Mouse (Mus musculus) layer of hippocampus, postnatal 25 days (tissue): ENCODE data around the gene Wfikkn1. TPM values are rescaled to one million over a fixed set of nuclear protein-coding genes. Genes with fewer than 3 reads are reported as not detected.

Source experiments
- DNase-seq, 2 experiments: peaks; one replicate each; pipeline ENCODE4 v3.0.0; 2022; ENCODE audit warnings: mixed read lengths in 2 of 2, low spot score in 1 of 2; ENCODE audit errors: extremely low spot score in 1 of 2
- total RNA-seq, 2 experiments: library from RNA; stranded (reverse); gene quantifications; 2 replicates each; pipeline ENCODE4 v1.2.3; 2021

The Wfikkn1 gene
- total RNA-seq, 2 experiments from 2014 or later, result 2.0 TPM

DNA sequence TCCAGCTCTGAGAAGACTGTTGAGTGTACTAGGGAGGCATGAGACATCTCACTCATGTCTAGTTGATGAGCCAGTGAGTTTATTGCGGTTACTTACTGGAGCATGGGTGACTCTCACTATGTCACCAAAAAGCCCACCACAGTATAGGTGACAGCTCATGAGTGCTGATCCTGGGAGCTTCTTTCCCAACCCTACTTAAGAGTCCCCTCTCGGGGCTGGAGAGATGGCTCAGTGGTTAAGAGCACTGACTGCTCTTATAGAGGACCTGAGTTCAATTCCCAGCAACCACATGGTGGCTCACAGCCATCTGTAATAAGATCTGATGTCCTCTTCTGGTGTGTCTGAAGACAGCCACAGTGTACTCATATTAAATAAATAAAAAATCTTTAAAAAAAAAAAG, 10.7 kb downstream of the Wfikkn1 start:
- DNase-seq, result no peak

DNA sequence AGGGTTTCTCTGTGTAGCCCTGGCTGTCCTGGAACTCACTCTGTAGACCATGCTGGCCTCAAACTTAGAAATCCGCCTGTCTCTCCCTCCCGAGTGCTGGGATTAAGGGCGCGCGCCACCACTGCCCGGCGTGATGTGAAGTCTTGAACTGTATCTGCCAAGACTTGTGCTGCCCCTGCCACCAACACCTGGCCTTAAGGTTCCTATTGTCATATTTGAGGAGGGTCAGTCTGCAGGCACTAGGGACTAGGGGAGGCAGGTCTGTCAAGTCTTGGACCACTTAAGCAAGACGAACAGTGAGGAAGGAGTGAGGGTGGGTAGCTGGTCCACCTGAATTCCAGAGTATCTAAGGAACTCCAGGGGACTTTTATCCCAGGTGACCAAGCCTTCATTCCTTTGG, 11.2 kb downstream of the Wfikkn1 start:
- DNase-seq, result no peak

DNA sequence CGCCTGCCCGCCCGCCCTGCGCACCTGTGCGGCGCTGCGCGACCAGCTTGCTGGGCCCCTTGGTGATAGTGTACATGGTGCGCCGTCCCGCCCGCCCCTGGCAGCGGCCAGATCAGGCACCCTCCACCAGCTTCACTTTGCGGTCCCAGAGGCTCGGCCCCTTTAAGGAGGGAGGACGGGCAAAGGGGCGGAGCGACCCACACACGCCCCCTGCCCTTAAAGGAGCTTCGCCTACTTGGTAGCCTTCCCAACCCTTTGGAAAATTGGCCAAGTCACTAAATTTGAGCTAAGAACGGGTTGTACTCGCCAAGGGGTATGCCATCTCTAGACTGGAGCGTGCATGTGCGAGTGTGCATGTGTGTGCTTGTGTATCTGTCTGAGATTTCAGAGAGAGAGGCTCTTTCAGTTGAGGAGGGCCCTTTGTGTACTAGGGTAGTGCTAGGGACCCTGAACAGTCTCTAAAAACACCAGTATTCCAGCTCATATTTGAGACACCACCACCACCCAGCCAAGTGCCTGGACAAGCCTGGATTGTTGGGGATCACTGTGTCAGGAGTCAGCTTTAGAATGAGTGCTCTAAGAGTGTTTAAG, 12.0 kb downstream of the Wfikkn1 start, which contains the start of gene Mcrip2:
Mcrip2 (minus strand) TSS at position 164 of the 591 bp plus-strand sequence.
- peak; percentile 62 to 64 for DNase-seq

DNA sequence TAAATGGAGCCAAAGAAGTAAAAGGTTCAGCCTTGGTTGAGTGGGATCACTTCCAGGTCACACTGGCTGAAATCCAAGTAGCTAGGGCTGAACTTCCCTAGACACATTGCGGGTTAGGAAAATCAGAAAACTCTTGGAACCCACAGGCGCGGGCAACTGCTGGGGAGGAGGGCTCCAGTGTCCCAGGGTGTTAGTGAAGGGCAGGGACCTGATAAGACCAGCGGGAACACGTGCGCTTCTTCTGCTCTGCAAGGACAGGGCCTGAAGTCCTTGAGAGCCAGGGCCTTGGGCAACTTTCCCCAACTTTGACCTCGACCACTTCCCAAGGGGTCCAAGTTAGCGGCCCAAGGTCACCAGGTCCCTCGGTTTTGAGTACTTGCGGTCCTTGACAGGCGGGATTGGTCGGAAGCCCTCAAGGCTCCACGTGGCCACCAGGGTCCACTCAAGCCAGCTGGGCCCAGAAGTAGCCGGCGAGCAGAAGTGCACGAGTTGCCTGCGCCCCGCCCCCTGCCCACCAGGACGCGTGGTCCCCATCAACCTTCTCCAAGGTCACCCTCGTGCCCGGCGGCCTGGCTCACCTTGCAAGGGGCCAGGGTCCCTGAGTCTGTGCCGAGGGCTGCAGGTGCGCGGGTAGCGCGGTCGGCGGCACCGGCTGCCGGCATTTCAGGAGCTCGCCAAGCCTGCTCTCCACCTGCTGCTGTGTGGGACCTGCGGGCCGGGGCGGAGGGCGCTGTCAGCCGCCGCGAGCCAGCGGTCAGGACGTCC, 12.6 kb downstream of the Wfikkn1 start:
- DNase-seq, result no peak

DNA sequence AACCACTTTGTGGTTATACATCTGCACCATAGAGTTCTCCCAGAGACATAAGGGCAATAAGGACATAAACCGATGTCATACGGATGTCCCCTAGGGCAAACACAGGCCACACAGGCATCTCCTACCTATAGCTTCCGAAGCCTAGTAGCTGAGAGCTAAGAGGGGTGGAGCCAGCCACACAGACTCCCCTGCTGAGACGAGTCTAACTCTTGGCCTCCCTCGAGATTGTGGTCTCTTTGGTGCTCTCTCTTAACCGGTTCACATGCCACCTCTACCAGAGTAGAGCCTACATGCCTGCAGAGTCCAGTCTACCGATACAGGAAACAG, 13.2 kb downstream of the Wfikkn1 start:
- DNase-seq, result no peak

DNA sequence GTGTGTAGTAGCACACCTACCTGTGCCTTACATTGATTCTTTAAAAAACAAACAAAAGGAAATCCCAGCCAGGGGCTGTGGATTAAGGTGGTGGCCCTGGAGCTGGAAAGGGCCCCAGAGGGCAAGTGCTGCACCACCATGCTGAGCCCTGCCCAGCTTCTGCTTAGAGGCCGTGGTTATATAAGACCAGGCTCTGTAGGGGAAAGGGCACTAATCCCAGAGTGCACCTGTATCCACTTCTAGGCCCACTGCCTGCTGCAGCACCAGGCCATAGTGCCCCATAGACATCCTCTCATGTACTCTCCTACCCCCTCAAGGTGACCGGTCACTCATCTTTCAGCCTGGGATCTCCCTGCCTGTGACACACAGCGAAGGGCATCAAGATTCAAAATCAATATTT, 14.5 kb downstream of the Wfikkn1 start:
- DNase-seq, result no peak

DNA sequence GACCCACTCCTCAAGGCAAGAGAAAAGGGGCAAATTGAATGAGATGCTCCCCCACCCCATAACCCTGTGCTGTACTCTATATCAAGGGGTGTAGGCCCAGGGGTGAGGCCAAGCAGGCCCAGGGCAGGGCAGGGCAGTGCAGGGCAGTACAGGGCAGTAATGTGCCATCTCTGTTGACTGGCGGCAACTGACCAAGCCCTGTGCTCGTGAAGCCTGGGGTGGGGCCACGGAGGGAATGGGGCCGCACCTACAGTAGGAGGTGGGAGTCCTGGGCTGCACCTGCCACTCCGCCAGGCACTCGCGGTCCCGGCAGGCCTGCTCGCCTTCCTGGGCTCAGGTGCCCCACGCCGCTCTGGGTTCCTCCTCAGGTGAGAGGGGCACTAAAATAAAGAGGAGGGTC, 15.4 kb downstream of the Wfikkn1 start:
- DNase-seq, result no peak

DNA sequence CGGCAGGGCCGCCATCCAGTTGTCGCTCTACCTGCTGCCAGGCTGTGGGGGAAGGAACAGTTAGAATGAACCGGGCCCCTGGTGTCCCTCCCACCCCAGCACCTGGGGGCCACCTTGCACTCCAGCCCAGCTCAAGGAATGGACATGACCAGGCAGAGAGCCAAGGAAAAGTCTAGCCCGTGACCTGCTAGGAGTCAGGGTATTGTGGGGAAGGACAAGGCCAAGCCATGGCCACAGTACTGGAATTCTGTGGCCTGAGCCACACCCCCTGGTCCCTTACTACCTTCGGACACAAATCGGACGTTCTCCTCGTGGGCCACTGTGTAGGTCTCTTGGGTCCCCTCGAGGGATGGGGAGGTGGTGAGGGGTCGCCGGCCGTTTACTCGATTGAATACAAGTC, 16.3 kb downstream of the Wfikkn1 start:
- no peak for DNase-seq

DNA sequence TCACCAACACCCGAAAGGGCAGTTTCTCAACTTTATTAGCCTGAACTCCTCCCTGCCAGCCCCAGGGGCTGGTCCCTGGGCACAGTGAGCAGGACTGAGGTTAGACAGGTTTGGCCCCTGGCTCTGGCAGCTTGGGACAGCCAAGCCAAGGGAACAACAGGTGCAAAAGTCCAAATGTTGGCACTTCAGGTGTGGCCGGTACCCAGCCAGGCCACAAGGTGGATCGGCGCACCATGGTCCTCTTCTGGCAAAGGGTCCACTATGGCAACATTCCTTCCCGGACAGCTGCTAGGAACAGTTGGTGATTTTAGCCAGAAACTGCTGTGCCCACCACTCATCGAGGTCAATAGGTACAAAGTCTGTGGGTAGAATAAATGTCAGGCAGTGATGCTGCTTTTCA, 17.0 kb downstream of the Wfikkn1 start:
- no peak for DNase-seq

DNA sequence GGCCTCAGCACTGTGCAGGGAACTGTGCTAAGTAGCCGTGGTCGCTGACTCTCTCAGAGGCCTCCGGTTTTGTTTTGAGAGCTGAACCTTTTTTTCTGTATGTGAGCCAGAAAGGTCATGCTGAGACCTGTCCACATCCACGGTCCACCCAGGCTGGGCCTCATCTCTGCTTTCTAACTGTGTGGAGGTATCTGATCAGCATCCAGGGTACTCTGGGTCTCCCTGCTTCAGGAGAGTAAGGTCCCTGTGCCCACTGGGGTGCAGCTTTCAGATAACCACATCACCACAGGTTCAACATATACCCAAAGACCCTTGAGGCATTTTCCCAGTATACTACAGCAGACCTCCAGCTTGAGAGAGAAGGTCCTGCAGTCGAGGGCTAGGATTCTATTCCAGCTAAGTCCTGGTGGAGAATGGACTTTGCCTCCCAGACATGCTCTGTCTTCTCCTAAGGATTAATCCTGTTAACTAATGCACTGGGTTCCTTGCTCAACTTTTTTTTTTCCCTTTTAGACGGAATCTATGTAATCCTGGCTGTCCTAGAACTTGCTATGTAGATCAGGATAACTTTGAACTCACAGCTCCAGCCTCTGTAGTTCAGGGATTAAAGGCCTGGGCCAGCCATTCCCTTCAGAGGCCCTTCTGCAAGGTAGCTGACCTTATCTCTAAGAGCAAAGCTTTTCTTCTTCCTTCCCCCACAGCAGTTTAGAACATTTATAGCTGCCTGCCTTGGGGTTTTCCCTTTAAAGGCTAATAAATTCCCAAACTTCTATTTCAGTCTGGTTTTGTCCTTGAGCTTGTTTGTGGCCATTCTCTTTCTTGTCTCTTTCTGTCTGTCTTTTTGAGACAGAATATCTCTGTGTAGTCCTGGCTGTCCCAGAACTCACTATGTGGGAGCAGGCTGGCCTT, 18.7 kb downstream of the Wfikkn1 start:
- DNase-seq, result no peak

DNA sequence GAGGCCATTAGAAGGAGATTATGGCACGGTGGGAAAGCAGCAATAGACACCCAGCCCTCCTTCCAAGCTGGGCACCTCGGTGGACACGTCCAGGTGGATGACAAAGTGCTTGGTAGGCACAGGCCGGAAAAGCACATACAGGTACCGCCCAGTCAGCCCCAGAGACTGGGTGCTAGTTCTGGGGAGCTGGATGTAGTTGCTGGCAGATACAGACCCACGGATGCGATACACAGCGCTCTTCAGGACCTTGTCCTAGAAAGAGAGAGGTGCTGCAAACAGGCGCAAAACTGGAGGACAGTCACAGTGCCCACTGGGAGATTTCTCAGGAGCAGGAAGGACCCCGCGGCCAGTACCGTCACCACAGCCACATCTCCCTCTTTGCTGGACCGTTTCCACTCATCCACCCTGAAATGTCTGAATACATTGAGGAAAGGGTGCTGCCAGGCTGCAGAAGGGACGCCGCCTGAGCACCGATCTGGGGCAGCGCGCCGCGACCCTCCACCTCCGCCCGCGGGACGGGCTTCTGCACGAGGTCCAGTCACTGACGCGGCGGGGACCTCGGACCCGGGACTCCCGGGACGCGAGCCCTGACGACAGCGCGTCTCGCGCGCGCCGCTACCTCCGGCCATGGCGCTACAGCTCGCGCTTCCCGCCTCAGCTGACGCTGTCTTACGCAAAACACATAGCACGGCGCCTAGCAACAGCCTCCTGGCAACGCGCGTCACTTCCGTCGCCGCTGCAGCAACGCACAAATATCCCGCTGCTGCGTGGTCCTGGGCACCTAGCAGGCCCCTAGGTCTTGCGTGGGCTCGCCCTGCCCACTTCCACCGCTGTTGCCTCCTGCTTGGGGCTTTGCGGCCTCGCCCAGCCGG, 19.6 kb downstream of the Wfikkn1 start, which contains the start of gene Wdr90:
Wdr90 (minus strand) TSS at position 670 of the 872 bp plus-strand sequence.
- peak; percentile 84 to 85 for DNase-seq

DNA sequence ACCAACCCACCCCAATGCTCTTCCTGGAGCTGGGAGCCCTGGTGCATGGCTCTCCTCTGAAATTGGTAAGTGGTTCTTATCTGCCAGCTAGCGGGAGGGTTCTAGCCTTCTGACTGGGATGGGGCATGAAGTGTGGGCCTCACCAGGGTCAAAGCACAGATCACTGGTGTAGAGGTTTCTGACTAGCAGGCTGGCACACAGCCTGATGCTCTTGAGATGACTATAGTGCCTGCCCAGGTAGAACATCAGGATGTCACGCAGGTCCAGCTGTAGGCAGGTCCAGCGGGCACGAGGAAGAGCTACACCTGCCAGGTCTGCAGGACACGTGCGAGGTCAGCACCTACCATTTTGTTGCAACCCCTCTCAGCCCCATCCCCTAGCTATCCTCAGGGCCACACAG, 20.4 kb downstream of the Wfikkn1 start:
- no peak for DNase-seq

DNA sequence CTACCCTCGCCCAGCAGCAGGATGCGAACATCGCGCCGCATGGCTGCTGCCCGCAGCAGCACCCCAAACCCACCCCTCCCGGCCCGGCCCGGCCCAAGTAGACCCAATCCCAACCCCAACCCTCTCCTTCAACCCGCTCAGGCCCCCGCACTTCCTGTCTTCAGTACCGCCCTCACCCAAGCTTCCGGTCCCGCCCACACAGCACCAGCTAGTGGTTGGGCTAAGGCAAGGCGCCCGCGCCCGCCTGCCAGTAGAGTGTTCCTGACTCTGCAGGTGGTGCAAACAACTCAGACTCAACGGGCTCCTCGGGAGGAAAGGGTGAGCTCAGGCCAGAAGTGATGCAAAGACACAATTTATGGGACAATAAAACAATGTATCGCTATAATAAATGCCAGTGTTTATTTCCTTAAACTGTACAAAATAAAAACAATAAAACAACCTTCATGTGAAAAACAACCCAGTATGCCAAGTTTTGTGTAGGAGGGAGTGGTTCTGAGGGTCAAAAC, 36.2 kb downstream of the Wfikkn1 start, which contains the start of gene Rhot2:
Rhot2 (minus strand) TSS at position 456 of the 506 bp plus-strand sequence.
- DNase-seq, result peak; percentile 86 to 89

DNA sequence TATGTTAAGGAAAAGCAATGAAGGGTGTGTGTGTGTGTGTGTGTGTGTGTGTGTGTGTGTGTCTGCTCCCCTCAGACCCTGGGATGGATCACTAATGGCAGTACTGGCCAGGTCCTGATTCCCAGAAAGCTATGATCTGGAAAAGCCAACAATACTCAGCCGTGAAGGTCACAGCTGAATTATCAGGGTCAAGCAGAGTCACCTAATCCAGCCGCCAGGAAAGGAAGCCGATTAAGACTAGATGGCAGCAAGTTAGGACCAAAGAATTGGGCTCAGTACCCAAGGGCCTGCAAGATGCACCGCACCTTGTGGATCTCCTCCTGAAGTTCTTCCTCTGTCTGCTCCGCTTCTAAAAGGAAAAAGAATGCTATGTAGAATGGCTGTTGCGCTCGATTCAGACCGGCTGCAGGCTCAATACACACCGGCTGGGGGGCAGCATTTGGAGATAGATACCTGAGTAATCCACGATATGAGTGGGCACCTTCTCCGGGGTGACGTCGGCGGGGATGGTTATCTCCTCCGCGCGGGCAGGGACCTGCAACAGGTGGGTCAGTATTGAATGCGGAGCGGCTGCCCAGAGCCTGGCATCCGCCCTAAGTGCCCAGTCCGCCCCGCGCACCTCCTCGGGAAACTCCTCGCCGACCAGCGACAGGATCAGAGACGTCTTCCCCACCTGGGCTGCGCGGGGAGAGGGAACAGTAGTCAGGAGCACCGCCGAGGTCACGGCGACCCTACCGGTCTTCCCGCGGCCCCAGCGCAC, 36.8 kb downstream of the Wfikkn1 start:
- peak in 1 of 2 experiments; percentile 33 for DNase-seq

DNA sequence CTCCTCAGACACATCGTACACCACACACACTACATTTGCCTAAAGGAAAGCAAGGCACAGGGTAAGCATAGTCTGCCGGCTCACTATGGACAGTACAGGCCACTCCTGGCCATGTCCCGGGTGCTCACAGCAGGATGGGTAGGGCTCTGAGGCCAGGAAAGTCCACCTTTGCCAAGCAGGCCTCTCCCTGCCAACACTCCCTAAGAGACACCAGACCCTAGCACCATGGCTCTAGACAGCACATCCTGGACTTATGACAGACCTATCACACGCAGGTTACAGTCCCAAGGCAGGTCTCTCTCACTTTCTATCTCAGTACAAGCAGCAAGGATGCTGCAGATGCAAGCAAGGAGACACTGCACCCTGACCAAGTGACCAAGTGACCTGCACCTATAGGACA, 37.5 kb downstream of the Wfikkn1 start:
- DNase-seq, result no peak

DNA sequence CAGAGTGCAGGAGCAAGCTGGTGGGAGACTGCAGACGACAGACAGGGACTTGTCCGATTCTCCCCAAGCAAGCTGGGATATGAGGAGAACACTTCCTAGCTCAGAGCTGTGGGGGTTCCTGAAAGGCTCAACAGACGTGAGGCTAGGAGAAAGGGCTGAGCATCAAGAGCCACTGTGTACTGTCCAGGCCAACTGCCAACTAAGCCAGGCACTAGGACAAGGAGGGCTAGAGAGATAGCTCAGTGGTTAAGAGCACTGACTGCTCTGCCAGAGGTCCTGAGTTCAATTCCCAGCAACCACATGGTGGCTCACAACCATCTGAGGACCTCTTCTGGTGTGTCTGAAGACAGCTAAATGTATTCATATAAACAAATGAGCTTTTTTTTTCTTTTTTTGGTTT, 38.1 kb downstream of the Wfikkn1 start:
- DNase-seq, result no peak

DNA sequence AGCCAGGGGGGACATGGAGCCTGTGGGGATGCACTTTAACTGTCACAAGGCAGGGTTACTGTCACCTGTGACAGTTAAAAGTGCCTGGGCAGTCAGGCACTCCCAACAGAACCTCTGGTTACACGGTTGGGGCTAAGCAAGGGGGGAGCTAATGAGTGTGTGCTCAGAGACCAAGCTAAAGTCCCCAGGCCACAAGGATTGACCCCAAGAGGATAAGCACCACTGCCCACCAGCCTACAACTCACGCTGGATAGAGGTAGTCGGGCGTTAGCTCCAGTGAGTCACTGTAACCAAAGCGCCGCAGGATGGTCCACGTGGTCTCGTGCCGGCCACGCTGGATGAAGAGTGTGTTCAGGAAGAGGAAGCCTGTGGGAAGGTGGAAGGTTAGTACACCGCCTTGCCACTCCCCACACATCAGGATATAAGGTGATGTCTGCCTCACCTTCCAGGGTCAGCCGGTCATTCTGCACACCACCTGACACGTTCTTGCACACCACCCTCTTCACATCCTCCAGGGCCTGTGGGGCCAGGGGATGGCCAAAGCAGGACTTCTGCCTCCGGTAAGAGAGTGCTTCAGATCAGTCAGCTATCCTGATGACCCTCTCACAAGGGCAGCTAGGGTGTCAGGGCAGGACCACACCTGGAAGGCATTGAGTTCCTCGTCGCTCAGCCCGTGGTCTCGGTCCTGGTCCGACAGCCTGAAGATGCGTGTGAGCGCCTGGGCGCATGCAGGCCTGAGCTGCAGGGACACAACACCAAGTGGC, 39.4 kb downstream of the Wfikkn1 start, which contains the start of gene Gm20683:
Gm20683 (minus strand) TSS at position 647 of the 764 bp plus-strand sequence.
- DNase-seq, result no peak

DNA sequence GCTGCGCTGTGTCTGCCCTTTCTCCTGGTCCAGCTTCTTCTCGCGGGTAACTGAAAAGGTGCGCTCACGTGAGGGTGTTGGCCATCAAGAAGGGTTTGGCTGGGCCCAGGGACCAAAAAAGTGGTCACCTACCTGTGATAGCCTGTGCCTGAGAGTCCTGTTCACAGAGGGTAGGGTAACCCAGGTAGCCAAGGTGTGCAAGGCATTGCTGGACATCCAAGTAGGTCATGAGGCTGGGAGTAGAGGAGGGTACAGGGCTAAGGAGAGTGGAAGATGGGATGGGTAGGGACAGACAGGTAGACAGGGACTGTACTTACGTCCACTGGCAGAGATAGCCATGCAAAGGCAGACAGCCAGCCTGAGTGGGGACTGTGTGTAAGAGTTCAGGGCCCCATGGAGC, 40.1 kb downstream of the Wfikkn1 start:
- DNase-seq, result no peak
